In the genomic region with DNA sequence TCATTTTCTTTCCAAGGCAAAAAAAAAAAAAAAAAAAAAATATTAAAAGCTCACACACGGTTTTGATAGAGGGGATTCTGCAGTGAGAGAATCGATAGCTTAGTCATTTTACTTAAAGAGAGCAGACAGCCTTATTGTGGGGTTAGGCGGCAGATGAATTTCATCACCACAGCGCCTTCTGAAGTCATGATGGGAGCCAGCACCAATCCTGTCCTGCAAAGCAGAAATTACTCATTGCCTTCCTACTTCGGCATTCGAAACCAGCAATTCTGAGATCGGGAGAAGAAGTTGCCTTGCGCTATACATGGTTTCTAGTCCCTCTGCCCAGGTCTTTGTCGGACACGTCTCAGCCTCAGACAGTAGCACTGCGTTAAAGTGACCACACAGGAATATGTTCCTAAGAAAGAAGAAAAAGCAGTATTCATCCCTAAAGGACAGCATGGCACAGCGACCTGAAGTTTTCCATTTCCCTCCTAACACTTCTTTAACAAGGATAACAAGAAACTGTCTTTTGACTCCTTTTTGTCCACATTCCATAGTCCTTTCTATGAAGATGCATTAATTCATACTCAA, we compare ENCODE assay signal across 9 mouse cellular contexts.
DNase-seq lines count a peak whose midpoint lies in the region; ATAC-seq lines count a peak whose summit lies in the region.
"Had no signal": no experiment of that assay in that cellular context is flagged by ENCODE, and none has a peak within 500 bp of the region (broad histone marks: within the 10 kb centered on the region; RNA-seq: fewer than 3 reads in every experiment).

No protein-coding gene starts in this region.

- peak overlapping the region; percentile 70 for H3K4me2 ChIP-seq in kidney, embryonic 14.5 days (replicated peaks; ENCODE audit: low read depth, low read length)
- peak overlapping the region; percentile 68 for H3K4me2 ChIP-seq in liver, embryonic 15.5 days
- peak overlapping the region; percentile 57 for H3K4me2 ChIP-seq in neural tube, embryonic 11.5 days (ENCODE audit: low read depth)

- intact Hi-C loops in heart, postnatal 25 days (cut with DNase I) = loop anchor here (5.0 kb wide), 2 partner anchors 94 to 204 kb away; no protein-coding TSS in a partner anchor

- no peaks in the 10 kb centered on the region for H3K27me3 ChIP-seq in kidney, embryonic 14.5 days (ENCODE audit: control insufficient read depth, insufficient read depth, low read length)
- no peaks in the 10 kb centered on the region for H3K27me3 ChIP-seq in liver, embryonic 15.5 days
- H3K27me3 ChIP-seq in neural tube, embryonic 11.5 days (ENCODE audit: control insufficient read depth, insufficient read depth, low read length) = no peaks in the 10 kb centered on the region
- H3K27me3 ChIP-seq: CH12.LX had no signal

- H3K9me3 ChIP-seq in kidney, embryonic 14.5 days (ENCODE audit: control insufficient read depth, low read length) = no peaks in the 10 kb centered on the region
- no peaks in the 10 kb centered on the region for H3K9me3 ChIP-seq in liver, embryonic 15.5 days (replicated peaks)
- no peaks in the 10 kb centered on the region for H3K9me3 ChIP-seq in neural tube, embryonic 11.5 days (ENCODE audit: control insufficient read depth, low read length)

- peak overlapping the region; percentile 49; the same call in 1 of the 2 replicates for H3K9ac ChIP-seq in kidney, embryonic 14.5 days (ENCODE audit: low read depth, low read length)
- no peak overlapping the region for H3K9ac ChIP-seq in liver, embryonic 15.5 days
- peak overlapping the region; percentile 57 for H3K9ac ChIP-seq in neural tube, embryonic 11.5 days (ENCODE audit: low read length)

- H3K4me1 ChIP-seq in kidney, embryonic 14.5 days (ENCODE audit: control insufficient read depth, insufficient read depth, low read length) = peaks cover 13% of the 10 kb centered on the region; the same call in 1 of the 2 replicates
- H3K4me1 ChIP-seq in liver, embryonic 15.5 days (replicated peaks) = 0 out of 2 replicates have a peak, but pooled peaks cover 5% of the 10 kb centered on the region
- H3K4me1 ChIP-seq in neural tube, embryonic 11.5 days (ENCODE audit: control insufficient read depth, insufficient read depth, low read length) = peaks cover 4% of the 10 kb centered on the region; the same call in 1 of the 2 replicates

- H3K27ac ChIP-seq in kidney, embryonic 14.5 days (ENCODE audit: low read depth, low read length) = peak overlapping the region; percentile 69; the same call in 1 of the 2 replicates
- no peak overlapping the region for H3K27ac ChIP-seq in liver, embryonic 15.5 days (replicated peaks)
- peak overlapping the region; percentile 42; the same call in 1 of the 2 replicates for H3K27ac ChIP-seq in neural tube, embryonic 11.5 days (ENCODE audit: low read depth, low read length)

- H3K36me3 ChIP-seq in kidney, embryonic 14.5 days (ENCODE audit: control insufficient read depth, insufficient read depth, low read length) = no peaks in the 10 kb centered on the region
- H3K36me3 ChIP-seq in liver, embryonic 15.5 days (replicated peaks) = no peaks in the 10 kb centered on the region
- H3K36me3 ChIP-seq in neural tube, embryonic 11.5 days (ENCODE audit: control insufficient read depth, insufficient read depth, low read length) = no peaks in the 10 kb centered on the region

- ATAC-seq in kidney, embryonic 14.5 days (ENCODE audit: low FRiP score, low TSS enrichment) = no peak
- no peak for ATAC-seq in liver, embryonic 15.5 days (ENCODE audit: insufficient read depth)
- ATAC-seq in neural tube, embryonic 11.5 days (ENCODE audit: insufficient read depth, low FRiP score, low TSS enrichment) = no peak
- ATAC-seq in monocyte, adult 5-6 weeks (replicated peaks; ENCODE audit: insufficient number of reproducible peaks, low FRiP score, low TSS enrichment, poor library complexity, severe bottlenecking) = no peak

- WGBS in kidney, embryonic 14.5 days = 19% methylated on average over 12 of the region's 12 CpGs
- 39% methylated on average over 12 of the region's 12 CpGs for whole genome bisulfite sequencing in liver, embryonic 15.5 days (ENCODE audit: insufficient replicate concordance)
- 44% methylated on average over 12 of the region's 12 CpGs for WGBS in neural tube, embryonic 11.5 days

- peak; percentile 91 for DNase-seq in heart, adult 11 months
- no peak for DNase-seq in heart, postnatal 25 days (ENCODE audit: low spot score)
- DNase-seq in cerebellum, adult 9-11 months = peak; percentile 41
- peak; percentile 26 for DNase-seq in heart, adult 8-10 months (ENCODE audit: low spot score)
- DNase-seq in neural tube, embryonic 11.5 days (ENCODE audit: low spot score) = peak; percentile 23

- peak overlapping the region; percentile 51 for H3K4me3 ChIP-seq in kidney, embryonic 14.5 days (ENCODE audit: low read length)
- H3K4me3 ChIP-seq in liver, embryonic 15.5 days (replicated peaks) = peak overlapping the region; percentile 50
- peak overlapping the region; percentile 39 for H3K4me3 ChIP-seq in neural tube, embryonic 11.5 days (ENCODE audit: low read depth, low read length)
